Mouse (Mus musculus): ENCODE measurements at regions not wholly inside any gene's neighbourhood (a gene's known extent, or its start where the extent isn't known, plus 50 kb on each side); places are given as distances from the start of the nearest gene placed in this dataset.

- DNase-seq (ENCODE audit: low spot score in 2 of 2): no peak
These were observed 259.2 kb upstream of the Csf3r start for GRCm38 (mm10) chr4:125765171-125765570.

- no peak for DNase-seq (ENCODE audit: low spot score in 2 of 2)
These were observed 247.2 kb upstream of the Csf3r start for GRCm38 (mm10) chr4:125777126-125777525.

- DNase-seq (ENCODE audit: low spot score in 2 of 2): no peak
These were observed 244.2 kb upstream of the Csf3r start for GRCm38 (mm10) chr4:125780113-125780512.

GRCm38 (mm10) chr4:125780921-125781487, 243.3 kb upstream of the Csf3r start:
- peak; percentile 76 to 79 for DNase-seq (ENCODE audit: low spot score in 2 of 2)

GRCm38 (mm10) chr4:125782346-125782745, 242.0 kb upstream of the Csf3r start:
- no peak for DNase-seq (ENCODE audit: low spot score in 2 of 2)

GRCm38 (mm10) chr4:125786083-125786482, 238.3 kb upstream of the Csf3r start:
- DNase-seq (ENCODE audit: low spot score in 2 of 2): no peak

- DNase-seq (ENCODE audit: low spot score in 2 of 2): no peak
These were observed 229.7 kb upstream of the Csf3r start for GRCm38 (mm10) chr4:125794679-125795078.

GRCm38 (mm10) chr4:125807923-125808322, 216.4 kb upstream of the Csf3r start:
- DNase-seq (ENCODE audit: low spot score in 2 of 2): no peak

GRCm38 (mm10) chr4:125809446-125810108, 214.8 kb upstream of the Csf3r start:
- DNase-seq (ENCODE audit: low spot score in 2 of 2): no peak

- no peak for DNase-seq (ENCODE audit: low spot score in 2 of 2)
These were observed 214.1 kb upstream of the Csf3r start for GRCm38 (mm10) chr4:125810247-125810646.

- DNase-seq (ENCODE audit: low spot score in 2 of 2): peak; percentile 86 to 91
These were observed 210.0 kb upstream of the Csf3r start for GRCm38 (mm10) chr4:125814311-125814710.

GRCm38 (mm10) chr4:125815276-125815675, 209.1 kb upstream of the Csf3r start:
- DNase-seq (ENCODE audit: low spot score in 2 of 2): no peak

GRCm38 (mm10) chr4:125824525-125824924, 199.8 kb upstream of the Csf3r start:
- peak; percentile 66 to 69 for DNase-seq (ENCODE audit: low spot score in 2 of 2)

GRCm38 (mm10) chr4:125826416-125826815, 197.9 kb upstream of the Csf3r start:
- peak; percentile 14 to 28 for DNase-seq (ENCODE audit: low spot score in 2 of 2)

GRCm38 (mm10) chr4:125835250-125835649, 189.1 kb upstream of the Csf3r start:
- DNase-seq (ENCODE audit: low spot score in 2 of 2): no peak

GRCm38 (mm10) chr4:125847568-125847967, 176.8 kb upstream of the Csf3r start:
- DNase-seq (ENCODE audit: low spot score in 2 of 2): no peak

GRCm38 (mm10) chr4:125850300-125850699, 174.1 kb upstream of the Csf3r start:
- DNase-seq (ENCODE audit: low spot score in 2 of 2): peak; percentile 69 to 76

GRCm38 (mm10) chr4:125852545-125852944, 171.8 kb upstream of the Csf3r start:
- no peak for DNase-seq (ENCODE audit: low spot score in 2 of 2)

- DNase-seq (ENCODE audit: low spot score in 2 of 2): peak in 1 of 2 experiments; percentile 19
These were observed 168.3 kb upstream of the Csf3r start for GRCm38 (mm10) chr4:125855983-125856591.

- DNase-seq (ENCODE audit: low spot score in 2 of 2): no peak
These were observed 167.6 kb upstream of the Csf3r start for GRCm38 (mm10) chr4:125856781-125857180.

GRCm38 (mm10) chr4:125865057-125865456, 159.3 kb upstream of the Csf3r start:
- DNase-seq (ENCODE audit: low spot score in 2 of 2): no peak

GRCm38 (mm10) chr4:125865728-125866127, 158.6 kb upstream of the Csf3r start:
- DNase-seq (ENCODE audit: low spot score in 2 of 2): no peak

GRCm38 (mm10) chr4:125871211-125871610, 153.1 kb upstream of the Csf3r start:
- no peak for DNase-seq (ENCODE audit: low spot score in 2 of 2)
